Mouse (Mus musculus): ENCODE data around the gene Olfr486. TPM values are rescaled to one million over a fixed set of nuclear protein-coding genes. Genes with fewer than 3 reads are reported as not detected.

Olfr486 gene
- not detected for polyA plus RNA-seq (2017; shearing (Covaris generic))

DNA sequence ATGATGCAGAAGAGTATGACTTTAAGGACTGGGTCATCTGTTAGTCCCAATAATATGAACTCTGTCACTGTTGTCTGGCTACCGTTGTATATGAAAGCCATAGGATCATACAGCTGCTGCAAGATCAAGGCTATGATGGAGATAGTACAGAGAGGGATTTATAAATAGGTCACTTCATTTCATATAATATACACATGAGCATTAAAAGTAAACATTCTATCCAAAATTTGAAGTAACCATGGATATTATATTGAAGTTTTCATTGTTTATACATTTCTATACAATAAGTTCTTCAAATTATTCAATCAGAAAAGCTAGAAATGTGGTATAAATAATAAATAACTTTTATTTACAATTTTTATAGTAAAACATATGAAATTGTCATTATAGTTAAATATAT is at the start of gene Olfr486:
Gene Olfr486, minus strand, starts transcription at position 101 of the 400 bp plus-strand sequence.

DNA sequence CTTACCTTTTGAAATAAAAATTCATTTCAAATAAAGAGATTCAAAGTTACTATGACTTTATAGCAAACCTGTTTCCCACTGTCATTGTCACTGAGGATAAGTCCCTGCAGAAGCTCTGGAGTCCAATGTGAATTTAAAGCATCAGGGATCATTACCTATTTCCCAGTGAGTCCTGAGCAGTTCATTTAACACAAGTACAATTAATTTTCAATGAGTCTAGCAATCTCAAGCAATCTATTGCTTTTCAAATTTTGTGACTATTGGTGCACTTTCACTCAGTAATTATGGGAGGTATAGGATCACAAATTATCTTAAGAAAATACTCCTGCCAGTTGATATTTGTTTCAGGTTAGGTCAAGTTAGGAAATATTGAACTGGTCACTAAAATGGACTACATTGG is 42.0 kb upstream of the Olfr486 start, which contains the start of gene Olfr487:
Gene Olfr487, minus strand, starts transcription at position 101 of the 400 bp plus-strand sequence.

DNA sequence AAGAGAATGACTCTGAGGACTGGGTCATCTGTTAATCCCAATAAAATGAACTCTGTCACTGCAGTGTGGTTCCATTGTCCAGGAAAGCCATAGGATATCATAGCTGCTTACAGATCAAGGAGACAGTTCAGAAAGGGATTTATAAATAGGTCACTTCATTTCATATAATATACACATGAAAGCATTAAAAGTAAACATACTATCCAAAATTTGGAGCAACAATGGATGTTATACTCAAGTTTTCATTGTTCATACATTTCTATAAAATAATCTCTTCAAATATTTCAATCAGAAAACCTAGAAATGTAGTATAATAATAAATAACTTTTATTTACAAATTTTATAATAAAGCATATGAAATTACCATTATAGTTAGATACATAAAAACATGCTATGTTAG is 12.8 kb downstream of the Olfr486 start, which contains the start of gene Olfr485:
Gene Olfr485, minus strand, starts transcription at position 101 of the 400 bp plus-strand sequence.

DNA sequence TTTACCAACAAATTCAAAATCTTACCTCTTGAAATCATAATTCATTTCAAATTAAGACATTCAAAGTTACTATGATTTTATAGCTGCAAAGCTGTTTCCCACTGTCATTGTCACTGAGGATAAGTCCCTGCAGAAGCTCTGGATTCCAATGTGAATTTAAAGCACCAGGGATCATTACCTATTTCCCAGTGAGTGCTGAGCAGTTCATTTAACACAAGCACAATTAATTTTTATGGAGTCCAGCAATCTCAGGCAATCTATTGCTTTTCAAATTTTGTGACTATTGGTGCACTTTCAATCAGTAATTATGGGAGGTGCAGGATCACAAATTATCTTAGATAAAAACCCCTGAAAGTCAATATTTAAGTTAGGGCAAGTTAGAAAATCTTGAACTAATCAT is 45.2 kb downstream of the Olfr486 start, which contains the start of gene Olfr484:
Gene Olfr484, minus strand, starts transcription at position 101 of the 400 bp plus-strand sequence.

Other genes with a start within 250 kb of the Olfr486 start
- not detected for gene Olfr473, start 242.3 kb downstream of the Olfr486 start, polyA plus RNA-seq (2017; shearing (Covaris generic))
- not detected for gene Olfr474, start 218.1 kb downstream of the Olfr486 start, polyA plus RNA-seq (2017; shearing (Covaris generic))
- not detected for gene Olfr476, start 207.9 kb downstream of the Olfr486 start, polyA plus RNA-seq (2017; shearing (Covaris generic))
- gene Olfr477, start 186.0 kb downstream of the Olfr486 start, polyA plus RNA-seq (2017; shearing (Covaris generic)) = not detected
- gene Olfr478, start 138.8 kb downstream of the Olfr486 start, polyA plus RNA-seq (2017; shearing (Covaris generic)) = not detected
- gene Olfr479, start 122.0 kb downstream of the Olfr486 start, polyA plus RNA-seq (2017; shearing (Covaris generic)) = not detected
- gene Olfr480, start 105.4 kb downstream of the Olfr486 start, polyA plus RNA-seq (2017; shearing (Covaris generic)) = not detected
- 0.06 TPM for gene Olfr481, start 92.9 kb downstream of the Olfr486 start, polyA plus RNA-seq (2017; shearing (Covaris generic))
- gene Olfr482, start 75.2 kb downstream of the Olfr486 start, polyA plus RNA-seq (2017; shearing (Covaris generic)) = 0.12 TPM
- gene Olfr483, start 71.9 kb downstream of the Olfr486 start, polyA plus RNA-seq (2017; shearing (Covaris generic)) = not detected
- gene Olfr484, start 45.3 kb downstream of the Olfr486 start, polyA plus RNA-seq (2017; shearing (Covaris generic)) = 0.10 TPM
- not detected for gene Olfr485, start 12.9 kb downstream of the Olfr486 start, polyA plus RNA-seq (2017; shearing (Covaris generic))
- gene Olfr487, start 41.9 kb upstream of the Olfr486 start, polyA plus RNA-seq (2017; shearing (Covaris generic)) = not detected
- not detected for gene Olfr488, start 85.6 kb upstream of the Olfr486 start, polyA plus RNA-seq (2017; shearing (Covaris generic))
- gene Olfr490, start 116.2 kb upstream of the Olfr486 start, polyA plus RNA-seq (2017; shearing (Covaris generic)) = not detected
- gene Olfr491, start 140.7 kb upstream of the Olfr486 start, polyA plus RNA-seq (2017; shearing (Covaris generic)) = not detected
- gene Olfr492, start 150.9 kb upstream of the Olfr486 start, polyA plus RNA-seq (2017; shearing (Covaris generic)) = not detected
- gene Olfr493, start 174.2 kb upstream of the Olfr486 start, polyA plus RNA-seq (2017; shearing (Covaris generic)) = not detected
- not detected for gene Olfr494, start 192.6 kb upstream of the Olfr486 start, polyA plus RNA-seq (2017; shearing (Covaris generic))
- not detected for gene Olfr495, start 220.4 kb upstream of the Olfr486 start, polyA plus RNA-seq (2017; shearing (Covaris generic))
- gene Olfr497, start 247.7 kb upstream of the Olfr486 start, polyA plus RNA-seq (2017; shearing (Covaris generic)) = not detected

Data from CD4-positive, CD25-positive, alpha-beta regulatory T cell, adult 9 weeks (primary cell).